Mouse (Mus musculus) CH12.LX (cell line): ENCODE results near the gene Fam84b. TPM values are rescaled to one million over a fixed set of nuclear protein-coding genes. Genes with fewer than 3 reads are reported as not detected.

Experiments
- DNase-seq: peaks from one replicate; pipeline ENCODE4 v3.0.0-alpha.2; 2013; ENCODE audit errors: extremely low read depth
- H3K27ac ChIP-seq: 2 replicates; pipeline ENCODE4 v1.5.1; 2012; ENCODE audit warnings: low read depth, mild to moderate bottlenecking, control low read depth, moderate library complexity; ENCODE audit not compliant: insufficient read depth
- H3K27me3 ChIP-seq: replicated peaks from 2 replicates; pipeline ENCODE3; 2012; ENCODE audit warnings: inconsistent platforms
- H3K36me3 ChIP-seq, 2 experiments: replicated peaks in 1 of 2; 2 replicates each; pipeline versions ENCODE3 to v1.6.1; 2012; ENCODE audit warnings: inconsistent platforms in 1 of 2, low read length in 1 of 2, mild to moderate bottlenecking in 1 of 2, mixed read lengths in 1 of 2, moderate library complexity in 1 of 2; ENCODE audit not compliant: control insufficient read depth in 1 of 2, insufficient read depth in 1 of 2
- H3K4me1 ChIP-seq, 2 experiments: 2 replicates each; pipeline ENCODE4 v1.6.1; 2012; ENCODE audit warnings: inconsistent platforms in 1 of 2, moderate library complexity in 1 of 2; ENCODE audit not compliant: insufficient read depth in 2 of 2, control insufficient read depth in 1 of 2
- H3K4me2 ChIP-seq: 2 replicates; pipeline ENCODE4 v1.6.1; 2012; ENCODE audit warnings: low read depth, mild to moderate bottlenecking, control low read depth; ENCODE audit not compliant: poor library complexity, insufficient read depth, severe bottlenecking
- H3K4me3 ChIP-seq, 3 experiments: fragments of 150-350 bp in 1 of 3; sonication (generic) in 1 of 3; replicated peaks in 1 of 3; 2 replicates each; pipeline versions ENCODE3 to v1.5.1; 2011 to 2012; ENCODE audit warnings: low read depth in 2 of 3, low read length in 2 of 3, mild to moderate bottlenecking in 2 of 3, moderate library complexity in 2 of 3, control low read depth in 1 of 3, improper control_type of control experiment in 1 of 3, inconsistent platforms in 1 of 3, mixed read lengths in 1 of 3; ENCODE audit not compliant: poor library complexity in 1 of 3
- H3K79me2 ChIP-seq: replicated peaks from 2 replicates; pipeline ENCODE4 v1.6.1; 2012; ENCODE audit warnings: mild to moderate bottlenecking, moderate library complexity; ENCODE audit not compliant: control insufficient read depth, poor library complexity, insufficient read depth, severe bottlenecking; ENCODE audit errors: extremely low read depth
- H3K9ac ChIP-seq: 2 replicates; pipeline ENCODE4 v1.6.1; 2012; ENCODE audit warnings: low read depth, mild to moderate bottlenecking, control low read depth, moderate library complexity; ENCODE audit not compliant: insufficient read depth
- H3K9me3 ChIP-seq: replicated peaks from 2 replicates; pipeline ENCODE3; 2012; ENCODE audit warnings: low read length, inconsistent platforms, mixed read lengths
- BHLHE40 ChIP-seq: IDR thresholded peaks from 2 replicates; pipeline ENCODE4 v1.6.1; 2011; ENCODE audit warnings: mild to moderate bottlenecking, low read depth, low read length, improper control_type of control experiment
- CHD1 ChIP-seq: IDR thresholded peaks from 2 replicates; pipeline ENCODE4 v1.6.1; 2012; ENCODE audit warnings: low read depth, low read length, improper control_type of control experiment, inconsistent platforms
- CTCF ChIP-seq, 2 experiments: IDR thresholded peaks in 1 of 2; conservative IDR thresholded peaks in 1 of 2; 2 replicates each; pipeline ENCODE4 v1.5.1; 2011 to 2012; ENCODE audit warnings: low read depth in 2 of 2, low read length in 2 of 2, improper control_type of control experiment in 1 of 2, inconsistent platforms in 1 of 2, mild to moderate bottlenecking in 1 of 2, moderate library complexity in 1 of 2
- ELF1 ChIP-seq: IDR thresholded peaks from 2 replicates; pipeline ENCODE4 v1.6.1; 2014; ENCODE audit warnings: low read depth, mild to moderate bottlenecking, inconsistent platforms, low read length, improper control_type of control experiment
- GABPA ChIP-seq: IDR thresholded peaks from 2 replicates; pipeline ENCODE4 v1.6.1; 2012; ENCODE audit warnings: low read depth, low read length, improper control_type of control experiment, inconsistent platforms; ENCODE audit not compliant: insufficient replicate concordance
- HCFC1 ChIP-seq: IDR thresholded peaks from 2 replicates; pipeline ENCODE4 v1.6.1; 2012; ENCODE audit warnings: low read depth, mild to moderate bottlenecking, inconsistent platforms, low read length, improper control_type of control experiment
- IRF4 ChIP-seq: IDR thresholded peaks from 2 replicates; pipeline ENCODE4 v1.6.1; 2014; ENCODE audit warnings: low read depth, mild to moderate bottlenecking, inconsistent platforms, low read length, improper control_type of control experiment
- JUN ChIP-seq: IDR thresholded peaks from 2 replicates; pipeline ENCODE4 v1.6.1; 2011; ENCODE audit warnings: low read depth, mild to moderate bottlenecking, low read length, improper control_type of control experiment, moderate library complexity; ENCODE audit not compliant: insufficient read depth
- JUND ChIP-seq: conservative IDR thresholded peaks from 2 replicates; pipeline ENCODE4 v1.6.1; 2011; ENCODE audit warnings: low read depth, low read length, improper control_type of control experiment
- KAT2A ChIP-seq: IDR thresholded peaks from 2 replicates; pipeline ENCODE4 v1.6.1; 2012; ENCODE audit warnings: low read length, improper control_type of control experiment, inconsistent platforms; ENCODE audit not compliant: insufficient replicate concordance
- MAX ChIP-seq: IDR thresholded peaks from 2 replicates; pipeline ENCODE4 v1.6.1; 2011; ENCODE audit warnings: low read length, improper control_type of control experiment
- MEF2A ChIP-seq: IDR thresholded peaks from 2 replicates; pipeline ENCODE4 v1.6.1; 2014; ENCODE audit warnings: low read depth, mild to moderate bottlenecking, inconsistent platforms, low read length, improper control_type of control experiment, borderline replicate concordance
- SIN3A ChIP-seq: IDR thresholded peaks from 2 replicates; pipeline ENCODE4 v1.6.1; 2012; ENCODE audit warnings: low read length, improper control_type of control experiment, inconsistent platforms
- SMC3 ChIP-seq: IDR thresholded peaks from 2 replicates; pipeline ENCODE4 v1.6.1; 2011; ENCODE audit warnings: low read depth, low read length, improper control_type of control experiment
- TBP ChIP-seq: conservative IDR thresholded peaks from 2 replicates; pipeline ENCODE4 v1.6.1; 2011; ENCODE audit warnings: low read depth, low read length, improper control_type of control experiment
- UBTF ChIP-seq: IDR thresholded peaks from 2 replicates; pipeline ENCODE4 v1.6.1; 2012; ENCODE audit warnings: low read depth, mild to moderate bottlenecking, inconsistent platforms, low read length, improper control_type of control experiment, moderate library complexity
- USF2 ChIP-seq: conservative IDR thresholded peaks from 2 replicates; pipeline ENCODE4 v1.6.1; 2011; ENCODE audit warnings: low read depth, low read length, improper control_type of control experiment
- ZMIZ1 ChIP-seq: IDR thresholded peaks from 2 replicates; pipeline ENCODE4 v1.6.1; 2012; ENCODE audit warnings: low read depth, mild to moderate bottlenecking, inconsistent platforms, low read length, improper control_type of control experiment
- ZNF384 ChIP-seq: IDR thresholded peaks from 2 replicates; pipeline ENCODE4 v1.6.1; 2012; ENCODE audit warnings: low read depth, low read length, improper control_type of control experiment, inconsistent platforms
- dilution Hi-C: fragments of 300-500 bp; cut with MboI; formaldehyde crosslinking; loops from 2 replicates; pipeline ENCODE4 v1.14.3; 2020; ENCODE audit warnings: low sequenced_read_pairs; ENCODE audit not compliant: extremely low pct_unique_long_range_greater_than_20kb, extremely low pct_ligation_motif_present
- in situ Hi-C: fragments of 300-500 bp; cut with MboI; formaldehyde crosslinking; loops from 3 replicates; pipeline ENCODE4 v1.14.3; 2019; ENCODE audit warnings: low sequenced_read_pairs, low pct_ligation_motif_present, low pct_unique_long_range_greater_than_20kb, mixed read lengths
- polyA plus RNA-seq: library from polyadenylated mRNA; unstranded; fragments of >175 nt; gene quantifications from 2 replicates; pipeline ENCODE4 v1.2.1, GENCODE M21; 2012; ENCODE audit warnings: low read depth; ENCODE audit not compliant: insufficient read length
- total RNA-seq, 2 experiments: library from RNA; depleted of rRNA; stranded (reverse); fragments of 300-350 nt in 1 of 2; fragments of >200 nt in 1 of 2; gene quantifications; 2 replicates each; pipeline ENCODE4 v1.2.3; 2012 to 2014

Fam84b gene
- total and polyA plus RNA-seq, 3 experiments, result 0.51 to 3.0 (median 0.76) TPM

DNA sequence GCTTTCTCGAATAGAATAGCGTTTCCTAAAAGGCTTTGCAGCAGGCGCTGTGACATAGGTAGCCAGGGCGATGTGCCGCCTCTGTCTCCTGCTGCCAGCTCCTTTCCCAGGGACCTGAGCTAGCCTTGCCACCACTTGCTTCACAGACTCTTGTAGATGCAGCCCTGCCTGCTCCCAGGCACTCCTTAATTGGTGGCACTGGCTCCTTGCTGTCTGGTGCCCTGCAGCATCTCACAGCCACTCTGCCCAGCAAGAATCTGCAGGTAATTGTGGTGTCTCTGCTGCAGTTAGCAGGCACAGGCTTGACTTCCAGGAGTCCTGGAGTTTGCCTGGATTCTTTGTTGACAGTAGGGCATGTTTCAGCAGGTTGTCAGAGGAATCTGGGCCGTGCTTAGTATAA, 7.3 kb downstream of the Fam84b start:
- Histone ChIP-seq H3K36me3 (no peaks in the 10 kb centered on the region), H3K79me2 (no peaks in the 10 kb centered on the region), H3K4me3 (no peak overlapping the region), H3K27me3 (no peaks in the 10 kb centered on the region), H3K4me1 (no peaks in the 10 kb centered on the region), H3K9ac (no peak overlapping the region), H3K27ac (no peak overlapping the region), H3K4me2 (no peak overlapping the region), H3K9me3 (no peaks in the 10 kb centered on the region)
- TF ChIP-seq TBP (no peak), JUN (no peak), SMC3 (no peak), CHD1 (no peak), CTCF (conservative IDR thresholded peaks at IDR 0.05 in 1 of 2, IDR thresholded peaks at IDR 0.05 in 1 of 2; ENCODE audit: low read depth in 2 of 2, low read length in 2 of 2) (no peak), UBTF (no peak), KAT2A (no peak), HCFC1 (no peak), JUND (no peak), ZMIZ1 (no peak), BHLHE40 (no peak), USF2 (no peak), ELF1 (no peak), GABPA (no peak), SIN3A (no peak), MEF2A (no peak), IRF4 (no peak)
- dilution Hi-C loops (no loop called here), in situ Hi-C loops (no loop called here)
- DNase-seq, result no peak

GRCm38 (mm10) chr15:60845886-60846285, 7.7 kb downstream of the Fam84b start:
- dilution Hi-C loops, result no loop called here

More at GRCm38 (mm10) chr15:60845886-60846285, 7.7 kb downstream of the Fam84b start:
- Histone ChIP-seq H3K4me3 (no peak overlapping the region), H3K4me1 (no peaks in the 10 kb centered on the region), H3K4me2 (no peak overlapping the region), H3K79me2 (no peaks in the 10 kb centered on the region), H3K9me3 (no peaks in the 10 kb centered on the region), H3K9ac (no peak overlapping the region), H3K27me3 (no peaks in the 10 kb centered on the region), H3K27ac (no peak overlapping the region), H3K36me3 (no peaks in the 10 kb centered on the region)
- no peak for TF ChIP-seq UBTF
- no peak for TF ChIP-seq KAT2A
- no peak for TF ChIP-seq ZNF384
- no peak for TF ChIP-seq MAX
- DNase-seq, result no peak
- in situ Hi-C loops, result no loop called here
